Mouse (Mus musculus): ENCODE measurements around the gene Rab29.
"Not testable (repeated sequence)": the region's sequence is repeated elsewhere in the genome, so short reads cannot be mapped to it uniquely, and the experiment has no call there.

The Rab29 gene

DNA sequence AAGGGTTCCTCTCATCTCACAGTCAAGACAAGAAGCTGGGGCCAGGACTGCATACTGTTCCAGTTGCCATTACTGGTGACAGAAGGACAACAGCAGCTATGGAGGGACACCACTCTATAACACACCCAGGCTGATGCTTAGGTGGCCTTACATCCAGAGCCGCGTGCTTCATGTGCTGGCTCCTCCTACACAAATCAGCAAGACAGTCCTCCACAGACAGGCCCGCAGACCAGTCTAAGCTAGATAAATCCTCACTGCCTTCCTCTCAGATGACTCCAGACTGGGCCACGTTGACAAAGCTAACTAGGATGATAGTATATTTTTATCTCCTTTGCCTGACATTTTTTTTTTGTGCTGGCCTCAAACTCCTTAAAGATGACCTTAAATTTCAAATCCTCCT is 5.2 kb upstream of the Rab29 start:
- intact Hi-C loops (cut with DNase I): no loop called here

DNA sequence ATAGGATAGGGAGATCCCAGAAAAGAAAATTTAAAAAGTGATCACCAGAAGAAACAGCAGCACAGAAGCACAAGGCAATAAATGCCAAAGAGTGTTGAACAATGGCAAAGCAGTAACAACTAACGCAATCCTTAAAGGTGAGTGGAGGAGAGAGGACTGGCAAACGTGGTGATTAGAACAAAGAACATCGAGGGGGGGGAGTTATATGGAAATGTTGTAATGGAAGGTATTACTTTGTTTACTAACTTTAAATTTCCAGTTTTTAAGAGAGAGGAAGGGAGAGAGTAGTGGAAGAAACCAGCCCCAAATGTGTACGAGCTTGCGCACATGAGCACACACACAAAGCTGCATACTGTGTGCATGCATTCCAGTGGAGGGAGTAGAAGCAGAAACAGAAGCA is 1.4 kb upstream of the Rab29 start:
- intact Hi-C loops (cut with DNase I): no loop called here

DNA sequence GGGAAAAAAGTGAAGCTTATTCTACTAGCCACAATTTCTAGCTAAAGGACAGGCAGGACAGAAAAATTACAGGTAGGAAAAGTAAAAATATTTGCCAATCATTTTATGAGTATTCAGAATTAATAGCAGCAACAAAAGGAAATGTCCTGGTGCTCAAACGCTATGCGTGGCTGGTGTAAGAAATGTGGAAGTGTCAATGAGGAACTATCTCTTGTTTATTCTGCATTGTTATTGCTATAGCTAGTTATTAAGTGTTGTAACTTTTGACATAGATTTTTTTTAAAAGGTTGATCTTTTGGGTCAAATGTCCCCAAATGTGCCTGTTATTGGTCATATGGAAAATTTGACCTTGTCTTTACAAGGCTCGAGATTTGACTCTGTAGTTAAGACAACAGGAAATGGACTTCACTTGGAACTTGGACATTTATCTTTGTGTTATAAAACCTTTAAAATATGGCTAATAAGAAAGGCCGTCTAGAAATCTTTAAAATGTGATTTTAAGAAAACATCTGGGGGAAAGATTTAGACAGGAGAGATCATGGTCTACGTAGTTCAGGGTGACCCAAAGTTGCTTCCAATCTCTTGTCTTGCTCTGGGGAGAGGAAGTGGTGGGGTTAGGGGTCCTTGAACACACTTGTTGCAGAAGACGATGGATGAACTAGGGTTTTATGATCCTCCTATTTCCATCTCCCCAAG is 572 bp upstream of the Rab29 start:
- intact Hi-C loops (cut with DNase I): no loop called here

DNA sequence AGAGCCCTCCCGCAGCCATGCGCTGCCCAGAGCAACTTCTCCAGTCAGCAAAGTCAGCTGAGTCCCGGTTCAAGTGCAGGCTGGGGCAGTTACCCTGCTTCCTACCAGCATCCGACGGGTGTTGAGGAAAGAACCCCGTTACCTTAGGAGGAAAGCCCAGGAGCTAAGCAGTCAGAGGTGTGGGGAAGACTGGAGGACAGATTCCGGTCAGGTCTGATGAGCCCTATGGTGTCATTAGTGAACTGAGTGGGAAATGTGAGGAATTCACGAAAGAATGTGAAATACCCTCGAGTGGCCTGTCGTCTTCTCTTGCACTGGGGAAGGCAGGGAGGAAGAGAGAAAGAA is 894 bp downstream of the Rab29 start:
- intact Hi-C loops (cut with DNase I): no loop called here

DNA sequence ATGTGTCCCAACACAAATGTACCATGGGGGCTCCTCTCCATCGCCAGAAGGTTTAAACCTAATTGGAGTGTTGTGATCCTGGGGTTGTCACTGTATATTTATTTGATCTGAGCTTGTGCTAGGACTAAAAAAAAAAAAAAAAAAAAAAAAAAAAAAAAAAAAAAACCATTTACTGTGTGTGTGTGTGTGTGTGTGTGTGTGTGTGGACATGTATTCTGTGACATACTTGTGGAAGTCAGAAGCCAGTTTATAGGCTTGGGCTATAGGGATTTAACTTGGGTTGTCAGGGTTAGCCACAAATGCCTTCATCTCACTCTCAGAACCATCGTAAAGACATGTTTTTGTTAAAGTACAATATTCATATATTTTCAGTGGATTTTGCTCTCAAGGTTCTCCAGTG is 2.5 kb downstream of the Rab29 start:
- intact Hi-C loops (cut with DNase I): no loop called here

DNA sequence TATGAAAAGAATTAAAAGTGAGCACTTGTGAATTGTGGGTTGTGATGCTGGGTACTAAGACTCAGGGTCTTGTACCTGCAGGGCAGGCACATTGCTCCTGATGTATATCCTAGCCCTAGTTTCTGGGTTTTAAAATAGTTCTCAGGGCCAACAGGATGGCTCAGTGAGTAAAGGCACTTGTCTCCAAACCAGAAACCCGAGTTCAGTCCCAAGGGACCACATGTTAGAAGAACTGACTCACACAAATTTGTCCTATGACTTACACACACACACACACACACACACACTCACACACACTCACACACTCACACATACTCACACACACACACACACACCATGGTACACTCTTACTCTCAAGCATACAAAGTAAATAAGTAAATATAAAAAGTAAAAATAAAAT is 5.8 kb downstream of the Rab29 start:
- intact Hi-C loops (cut with DNase I): no loop called here

DNA sequence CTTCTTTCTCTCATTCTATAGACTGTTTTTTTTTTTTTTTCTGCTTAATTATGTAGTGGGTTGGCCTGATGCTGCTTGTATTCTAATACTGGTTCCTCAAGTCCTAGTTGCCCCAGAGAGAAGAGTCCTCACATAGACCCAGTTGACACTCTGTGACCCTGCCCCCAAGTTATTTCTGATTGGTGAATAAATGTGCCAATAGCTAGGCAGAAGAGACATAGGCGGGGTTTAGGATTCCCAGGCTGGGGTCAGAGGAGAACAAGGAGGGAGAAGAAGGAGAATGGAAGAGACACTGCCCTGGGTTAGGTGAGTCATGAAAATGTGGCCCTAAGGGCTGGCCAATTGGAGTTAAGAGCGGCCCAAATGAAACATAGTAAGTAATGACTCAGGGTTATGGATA is 12.8 kb downstream of the Rab29 start:
- intact Hi-C loops (cut with DNase I): no loop called here

DNA sequence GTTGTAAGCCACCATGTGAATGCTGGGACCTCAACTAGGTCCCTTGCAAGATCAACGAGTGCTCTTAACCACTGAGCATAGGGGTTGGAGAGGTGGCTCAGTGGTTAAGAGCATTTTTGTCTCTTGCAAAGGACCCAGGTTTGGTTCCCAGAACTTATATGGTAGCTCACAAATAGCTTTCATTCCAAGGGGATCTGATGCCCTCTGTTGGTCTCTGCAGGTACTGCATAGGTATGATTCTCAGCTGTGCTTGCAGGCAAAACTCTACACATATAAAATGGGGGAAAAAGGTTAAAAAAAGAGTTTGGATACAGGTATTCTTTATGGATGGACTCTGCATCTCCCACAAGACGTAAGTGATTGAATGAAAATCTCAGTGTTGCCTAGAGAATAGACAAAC is 15.8 kb downstream of the Rab29 start:
- intact Hi-C loops (cut with DNase I): no loop called here

DNA sequence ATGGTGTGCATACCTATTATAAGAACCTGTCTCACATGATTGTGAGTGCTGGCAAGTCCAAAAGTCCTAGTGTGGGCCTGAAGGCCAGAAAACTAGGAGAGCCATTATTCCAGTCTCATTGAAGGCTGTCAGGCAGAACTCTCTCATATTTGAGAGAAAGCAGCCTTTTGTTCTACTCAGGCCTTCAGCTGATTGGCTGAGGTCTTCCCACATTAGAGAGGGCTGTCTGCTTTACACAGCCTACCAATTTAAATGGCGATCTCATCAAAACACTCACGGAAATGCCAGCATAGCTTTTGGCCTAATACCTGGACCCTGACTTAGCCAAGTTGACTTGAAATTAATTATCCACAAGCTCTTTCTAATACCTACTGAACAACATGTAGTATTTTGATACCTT is 19.1 kb downstream of the Rab29 start:
- intact Hi-C loops (cut with DNase I): no loop called here

DNA sequence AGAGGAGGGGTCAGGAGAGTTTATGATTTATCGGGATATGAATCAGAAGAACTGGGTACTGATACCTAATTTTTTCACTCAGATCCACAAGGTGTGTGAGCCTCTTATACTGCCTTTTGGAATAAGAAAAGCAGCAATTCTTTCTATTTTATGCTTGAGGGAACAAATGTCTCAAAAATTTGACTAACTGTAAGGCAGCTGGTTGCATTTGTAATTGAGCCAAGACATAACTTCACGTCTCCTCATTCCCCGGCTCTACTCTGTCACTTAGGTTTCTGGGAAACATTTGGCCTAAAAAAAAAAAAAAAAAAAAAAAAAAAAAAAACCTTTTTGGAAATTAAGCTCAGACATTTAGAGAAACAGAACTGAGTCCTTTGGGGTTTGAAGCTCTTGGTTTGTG is 19.6 kb downstream of the Rab29 start:
- intact Hi-C loops (cut with DNase I): no loop called here

DNA sequence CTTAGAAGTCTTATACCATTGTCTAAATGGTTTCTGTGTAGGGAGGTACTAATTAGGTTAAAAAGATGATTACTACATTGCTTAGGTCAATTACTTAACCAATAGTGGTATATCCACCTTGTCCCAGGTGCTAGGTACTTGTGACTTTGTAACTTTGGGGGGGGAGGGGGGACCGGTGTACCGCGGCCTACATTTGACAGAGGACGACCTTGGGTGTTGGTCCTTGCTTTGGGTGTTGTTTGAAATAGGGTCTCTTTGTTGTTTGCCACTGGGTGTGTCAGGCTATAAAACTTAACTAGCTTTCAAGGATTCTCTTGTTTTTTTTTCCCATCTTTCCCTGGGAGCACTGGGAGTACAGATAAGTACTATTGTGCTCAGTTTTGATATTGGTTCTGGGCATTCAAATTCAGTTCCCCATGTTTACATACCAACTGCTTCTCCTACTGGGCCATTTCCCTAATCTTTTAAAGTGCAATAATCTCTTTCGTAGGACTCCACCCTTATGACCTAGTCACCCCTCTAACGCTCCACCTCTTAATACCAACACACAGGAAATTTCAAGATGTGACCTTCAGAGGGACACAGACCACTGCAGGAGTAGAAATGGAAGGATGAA is 23.1 kb downstream of the Rab29 start:
- intact Hi-C loops (cut with DNase I): no loop called here

DNA sequence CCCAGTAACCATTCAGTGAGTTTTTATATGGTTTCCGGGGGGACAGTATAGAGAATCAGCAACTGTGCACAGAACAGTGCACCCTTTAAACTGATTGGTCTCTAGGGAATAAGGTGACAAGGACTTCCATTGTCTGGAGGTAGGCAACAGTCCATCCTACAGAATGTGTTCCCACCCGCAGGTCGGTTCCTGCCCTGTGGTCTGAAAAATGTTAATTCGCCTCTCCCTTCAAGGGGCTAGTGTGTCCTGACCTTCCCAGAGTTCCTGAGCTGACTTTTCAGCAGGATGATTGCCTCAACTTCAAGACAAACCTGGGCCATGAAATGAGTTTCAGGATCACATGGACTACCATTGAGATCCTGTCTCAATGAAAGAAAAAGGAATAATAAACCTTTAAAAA is 24.4 kb downstream of the Rab29 start:
- intact Hi-C loops (cut with DNase I): no loop called here

DNA sequence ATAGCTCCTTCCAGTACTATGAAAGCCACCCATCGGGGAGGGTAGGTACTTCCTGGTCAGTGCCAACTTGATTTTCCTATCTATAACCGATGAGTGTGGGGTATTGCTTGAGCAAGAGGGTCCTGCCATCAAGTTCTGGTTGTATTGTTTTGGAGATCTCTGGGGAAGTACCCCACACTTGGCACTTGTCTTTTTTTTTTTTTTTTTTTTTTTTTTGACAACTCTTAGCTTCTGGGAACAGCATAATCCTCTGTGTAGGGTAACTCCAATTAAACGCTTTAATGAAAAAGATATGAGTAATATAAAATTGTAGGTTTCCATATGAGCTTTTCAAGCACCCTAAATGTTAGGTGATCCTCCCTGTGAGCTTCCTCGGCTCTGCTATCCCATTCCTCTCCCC is 35.7 kb downstream of the Rab29 start:
- intact Hi-C loops (cut with DNase I): no loop called here

DNA sequence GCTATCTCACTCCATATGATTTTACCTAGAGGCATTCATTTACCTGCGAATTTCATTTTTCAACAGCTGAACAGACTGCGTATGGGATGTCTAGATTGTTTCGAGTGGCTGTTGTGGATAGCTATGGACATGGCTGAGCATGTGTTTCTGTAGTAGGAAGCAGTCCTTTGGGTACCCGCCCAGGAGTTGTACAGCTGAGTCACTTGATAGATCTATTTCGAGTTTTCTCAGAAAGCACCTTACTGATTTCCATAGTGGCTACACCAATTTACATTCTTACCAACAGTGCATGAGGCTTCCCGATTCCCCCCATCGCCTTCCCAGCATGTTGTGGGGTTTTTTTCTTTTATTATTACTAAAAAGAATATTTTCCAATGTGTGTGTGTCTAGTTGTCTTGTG is 36.2 kb downstream of the Rab29 start:
- intact Hi-C loops (cut with DNase I): no loop called here

DNA sequence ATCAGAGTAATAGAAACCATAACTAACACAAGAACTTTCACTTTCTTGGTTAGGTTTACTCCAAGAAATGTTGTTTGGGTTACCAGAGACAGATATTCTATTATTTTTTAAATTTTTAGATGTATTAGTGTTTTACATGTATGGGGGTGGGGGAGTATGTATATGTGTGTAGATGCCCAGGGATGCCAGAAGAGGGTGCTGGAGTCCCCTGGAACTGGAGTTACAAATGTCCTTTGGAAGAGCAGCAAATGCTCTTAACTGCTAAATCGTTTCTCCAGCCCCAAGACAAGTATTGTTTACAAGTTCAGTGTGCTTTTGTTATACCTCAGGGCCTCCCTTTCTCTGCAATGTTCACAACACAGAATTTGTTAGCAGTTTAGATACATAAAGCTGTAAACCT is 38.5 kb downstream of the Rab29 start:
- intact Hi-C loops (cut with DNase I): no loop called here

DNA sequence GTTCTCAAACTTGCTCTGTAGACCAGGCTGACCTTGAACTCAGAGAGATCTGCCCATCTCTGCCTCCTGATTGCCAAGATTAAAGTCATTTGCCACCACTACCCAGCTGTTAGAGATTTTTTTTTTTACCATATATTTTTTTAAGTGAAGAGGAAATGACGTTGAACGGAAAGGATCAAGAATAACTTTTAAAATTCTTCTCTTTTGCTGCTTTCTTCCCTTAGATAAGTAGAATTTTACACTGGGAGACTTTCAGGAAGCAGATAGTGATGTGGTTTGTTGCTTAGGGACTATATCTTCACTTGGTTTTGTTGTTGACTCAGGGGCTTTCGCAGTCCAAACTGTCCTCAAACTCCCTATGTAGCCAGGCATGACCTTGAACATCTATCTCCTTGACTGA is 41.4 kb downstream of the Rab29 start:
- intact Hi-C loops (cut with DNase I): no loop called here

DNA sequence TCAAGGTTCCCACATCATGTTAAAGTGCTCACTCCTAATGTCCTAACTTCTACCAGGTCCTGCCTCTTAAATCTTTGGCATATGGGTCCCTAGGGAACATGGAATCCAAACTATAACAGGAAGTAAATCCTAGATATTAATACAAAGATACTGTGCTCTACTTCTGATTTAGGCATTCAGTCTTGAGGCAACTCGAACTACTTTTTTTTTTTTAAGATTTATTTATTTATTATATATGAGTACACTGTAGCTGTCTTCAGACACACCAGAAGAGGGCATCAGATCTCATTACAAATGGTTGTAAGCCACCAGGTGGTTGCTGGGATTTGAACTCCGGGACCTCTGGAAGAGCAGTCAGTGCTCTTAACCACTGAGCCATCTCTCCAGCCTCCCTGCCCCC is 42.2 kb downstream of the Rab29 start:
- intact Hi-C loops (cut with DNase I): not testable (repeated sequence)

DNA sequence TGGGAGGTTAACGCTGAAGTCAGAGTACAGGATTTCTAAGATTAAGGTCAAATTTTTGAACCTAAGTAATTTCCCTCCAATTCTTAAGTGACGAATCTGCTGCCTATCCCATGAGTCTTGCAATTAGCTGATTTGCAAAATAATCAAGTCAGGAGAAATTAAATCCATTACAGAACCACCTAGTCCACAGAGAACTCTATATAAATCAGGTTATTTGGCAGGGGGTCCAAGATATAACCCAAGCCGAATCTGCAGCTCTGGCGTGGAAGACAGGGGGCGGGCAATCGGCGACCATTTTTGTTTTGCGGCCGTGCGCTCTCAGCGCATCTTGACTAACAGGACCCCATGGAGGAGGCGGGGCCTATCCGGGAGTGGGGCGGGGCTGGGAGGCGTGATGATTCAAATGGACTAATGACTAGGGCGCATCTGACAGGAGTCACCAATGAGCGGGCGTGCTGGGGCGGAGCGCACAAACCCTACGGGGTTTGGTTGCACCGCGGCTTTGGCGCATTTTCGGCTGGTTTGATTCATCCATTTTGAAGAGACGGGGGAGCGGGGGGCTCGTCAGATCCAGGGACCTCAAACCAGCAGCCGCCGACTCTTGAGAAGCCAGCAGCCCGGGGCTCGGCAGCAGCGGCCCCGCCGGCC is 43.1 kb downstream of the Rab29 start, which contains the start of gene Nucks1:
Gene Nucks1 (plus strand): TSS at position 534 of the 648 bp plus-strand sequence.
- intact Hi-C loops (cut with DNase I): no loop called here

DNA sequence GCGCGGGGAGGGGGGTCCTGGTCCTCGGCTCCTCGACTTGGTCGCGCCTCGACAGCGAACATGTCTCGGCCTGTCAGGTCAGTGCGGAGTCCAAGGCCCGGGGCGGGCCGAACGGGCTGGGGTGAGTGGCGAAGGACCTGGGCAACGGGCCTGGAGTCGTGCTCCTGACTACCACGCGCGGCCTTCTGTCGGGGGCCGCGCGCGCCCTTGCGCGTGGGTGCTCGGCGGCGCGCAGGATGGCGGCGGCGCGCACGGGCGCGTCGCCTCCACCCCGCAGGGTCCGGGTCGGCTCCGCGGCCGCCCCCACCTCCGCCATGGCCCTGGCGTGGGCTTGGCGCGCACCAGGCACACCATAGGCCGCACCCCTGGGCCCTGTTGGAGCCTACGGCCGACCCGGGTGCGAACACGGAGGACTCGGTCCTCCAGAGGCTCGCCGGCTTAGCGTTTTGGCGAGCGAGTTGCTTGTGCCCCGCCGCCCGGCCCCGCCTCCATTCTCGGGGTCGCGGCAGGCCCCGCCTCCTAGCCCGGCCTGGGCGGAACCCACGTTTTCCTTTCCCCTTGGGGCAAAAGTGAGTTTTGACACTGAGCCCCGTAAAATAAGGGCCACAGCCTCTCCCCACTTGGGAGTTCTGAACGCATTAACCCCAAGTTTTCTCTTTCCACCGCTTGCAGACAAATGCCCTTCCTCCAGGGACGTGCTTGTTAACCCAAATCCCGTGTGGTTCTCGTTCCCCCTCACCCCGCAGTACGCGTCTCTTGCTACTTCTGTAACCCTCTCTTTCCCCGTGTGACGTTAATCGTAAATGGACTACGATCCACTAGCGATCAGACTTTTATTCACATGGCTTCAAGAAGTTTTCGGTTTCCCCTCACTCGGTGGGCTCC is 43.9 kb downstream of the Rab29 start:
- intact Hi-C loops (cut with DNase I): no loop called here

DNA sequence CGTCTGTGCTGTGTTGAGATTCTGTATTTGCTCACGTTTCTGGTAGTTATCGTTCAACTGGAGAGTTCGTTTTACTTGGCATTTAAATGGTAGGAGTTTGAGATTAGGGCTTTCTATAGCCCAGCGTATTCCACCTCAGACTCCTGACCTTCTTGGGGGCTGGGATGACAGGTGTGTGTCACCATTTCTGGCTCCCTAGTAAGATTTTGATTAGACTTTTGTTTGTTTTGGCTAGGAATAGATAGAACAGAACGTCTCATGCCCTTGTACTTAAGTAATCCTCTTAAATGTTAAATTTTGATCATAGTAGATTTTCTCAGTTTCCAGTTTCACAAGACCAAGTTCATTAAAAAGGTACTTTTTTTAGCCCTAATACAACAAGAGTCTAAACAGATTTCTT is 50.6 kb downstream of the Rab29 start:
- intact Hi-C loops (cut with DNase I): no loop called here

DNA sequence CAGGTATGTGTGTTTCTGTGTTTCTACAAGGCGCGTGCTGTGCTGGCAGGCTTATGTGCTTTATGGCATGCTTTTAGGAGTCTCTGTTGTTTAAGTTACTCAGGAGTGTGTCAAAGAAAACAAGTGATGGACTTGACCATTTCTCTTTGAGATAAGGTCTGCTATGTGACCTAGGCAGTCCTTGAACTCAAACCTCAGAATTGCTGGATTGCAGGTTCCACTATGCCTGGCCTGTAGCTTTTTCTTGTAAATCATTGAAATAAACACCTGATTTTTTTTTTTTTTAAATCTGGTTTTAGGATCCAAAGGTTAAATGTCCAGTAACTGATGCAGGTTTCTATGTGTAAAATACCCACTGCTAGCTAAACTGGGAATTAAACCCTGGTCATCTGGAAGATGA is 52.0 kb downstream of the Rab29 start:
- intact Hi-C loops (cut with DNase I): no loop called here

DNA sequence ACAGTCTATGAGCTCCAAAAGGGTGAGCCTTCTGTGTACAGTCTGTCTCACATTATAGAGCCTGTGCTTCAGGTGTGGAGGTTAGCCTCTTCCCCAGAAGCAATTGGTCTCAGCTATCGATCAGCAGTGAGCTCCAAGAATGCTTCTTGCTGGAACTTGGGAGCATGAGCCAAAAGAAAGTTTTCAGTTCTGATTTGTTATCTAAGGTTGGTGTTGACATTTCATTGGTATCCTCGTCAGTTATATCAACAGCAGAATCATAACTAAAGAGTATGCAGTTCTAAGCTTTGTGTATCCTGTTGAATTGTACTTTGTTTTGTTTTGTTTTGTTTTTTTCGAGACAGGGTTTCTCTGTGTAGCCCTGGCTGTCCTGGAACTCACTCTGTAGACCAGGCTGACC is 55.1 kb downstream of the Rab29 start:
- intact Hi-C loops (cut with DNase I): no loop called here
